Mouse (Mus musculus): ENCODE data around the gene Smcr8. TPM values are rescaled to one million over a fixed set of nuclear protein-coding genes. Genes with fewer than 3 reads are reported as not detected.

Gene Smcr8
- polyA plus RNA-seq, 1 experiment: 9.2 TPM

DNA sequence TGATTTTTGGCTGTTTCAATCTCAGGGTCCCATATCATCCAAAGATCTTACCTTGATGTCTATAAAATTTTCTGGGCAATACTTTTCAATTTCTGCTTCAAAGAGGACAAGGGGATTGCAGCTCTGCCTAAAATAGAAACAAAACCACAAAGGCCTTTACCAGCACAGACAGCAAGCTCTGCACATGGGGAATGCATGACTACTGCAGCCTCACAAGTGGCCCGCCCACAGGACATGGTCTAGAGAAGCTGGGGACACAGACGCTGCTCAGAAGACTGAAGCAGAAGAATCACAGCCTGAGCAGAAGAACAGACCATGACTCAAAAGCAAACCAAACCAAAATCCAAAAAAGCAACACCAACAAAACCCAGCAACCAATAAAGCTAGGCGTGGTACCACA is 15.6 kb upstream of the Smcr8 start:
- Histone ChIP-seq H3ac (ENCODE audit: control insufficient read depth, insufficient read length, low read depth) (no peak overlapping the region), H3K4me3 (ENCODE audit: insufficient read depth, poor library complexity, severe bottlenecking) (no peak overlapping the region), H3K79me3 (ENCODE audit: low read depth) (peaks cover 10% of the 10 kb centered on the region), H3K27me3 (ENCODE audit: control insufficient read depth, insufficient read depth, insufficient read length) (no peaks in the 10 kb centered on the region), H3K79me2 (ENCODE audit: control insufficient read depth, insufficient read depth) (peaks cover 28% of the 10 kb centered on the region), H3K36me3 (ENCODE audit: control insufficient read depth, insufficient read depth) (peaks cover 36% of the 10 kb centered on the region)
- TF ChIP-seq MYOG (IDR thresholded peaks at IDR 0.05; ENCODE audit: control insufficient read depth, extremely low read depth, insufficient read length) (no peak), USF1 (IDR thresholded peaks at IDR 0.05; ENCODE audit: low read depth) (no peak), MYOD1 (IDR thresholded peaks at IDR 0.05; ENCODE audit: control insufficient read depth, insufficient read length, low read depth) (no peak), CTCF (IDR thresholded peaks at IDR 0.05; ENCODE audit: control insufficient read depth, insufficient read depth, insufficient read length) (no peak), FOSL1 (IDR thresholded peaks at IDR 0.05; ENCODE audit: insufficient read depth, low read length, poor library complexity, severe bottlenecking) (no peak), MAX (IDR thresholded peaks at IDR 0.05) (no peak), CEBPB (IDR thresholded peaks at IDR 0.05; ENCODE audit: low read depth) (no peak)

DNA sequence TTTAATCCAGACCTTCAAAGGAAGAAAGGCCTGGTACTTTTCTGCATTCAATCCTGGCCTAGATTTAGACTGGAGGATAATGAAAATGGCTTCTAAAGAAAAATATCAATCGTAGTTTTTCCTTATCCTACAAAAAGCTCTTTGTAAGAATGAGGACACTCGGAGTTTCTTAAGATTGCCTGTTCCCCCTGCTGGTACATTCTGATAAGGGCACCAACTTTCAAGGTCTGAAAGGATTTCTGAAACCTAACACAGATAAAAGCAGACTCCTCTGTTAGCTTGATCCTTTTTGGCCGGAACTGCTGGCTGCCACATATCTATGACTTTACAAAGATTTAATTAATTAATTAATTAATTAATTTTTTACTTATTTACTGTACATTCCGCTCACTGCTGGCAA is 10.4 kb upstream of the Smcr8 start:
- Histone ChIP-seq H3K79me3 (ENCODE audit: low read depth) (peaks cover 20% of the 10 kb centered on the region), H3K27me3 (ENCODE audit: control insufficient read depth, insufficient read depth, insufficient read length) (no peaks in the 10 kb centered on the region), H3ac (ENCODE audit: control insufficient read depth, insufficient read length, low read depth) (no peak overlapping the region), H3K36me3 (ENCODE audit: control insufficient read depth, insufficient read depth) (peaks cover 15% of the 10 kb centered on the region), H3K4me3 (ENCODE audit: insufficient read depth, poor library complexity, severe bottlenecking) (no peak overlapping the region), H3K79me2 (ENCODE audit: control insufficient read depth, insufficient read depth) (peaks cover 65% of the 10 kb centered on the region)
- TF ChIP-seq MAX (IDR thresholded peaks at IDR 0.05) (no peak), CEBPB (IDR thresholded peaks at IDR 0.05; ENCODE audit: low read depth) (no peak), MYOD1 (IDR thresholded peaks at IDR 0.05; ENCODE audit: control insufficient read depth, insufficient read length, low read depth) (no peak)

DNA sequence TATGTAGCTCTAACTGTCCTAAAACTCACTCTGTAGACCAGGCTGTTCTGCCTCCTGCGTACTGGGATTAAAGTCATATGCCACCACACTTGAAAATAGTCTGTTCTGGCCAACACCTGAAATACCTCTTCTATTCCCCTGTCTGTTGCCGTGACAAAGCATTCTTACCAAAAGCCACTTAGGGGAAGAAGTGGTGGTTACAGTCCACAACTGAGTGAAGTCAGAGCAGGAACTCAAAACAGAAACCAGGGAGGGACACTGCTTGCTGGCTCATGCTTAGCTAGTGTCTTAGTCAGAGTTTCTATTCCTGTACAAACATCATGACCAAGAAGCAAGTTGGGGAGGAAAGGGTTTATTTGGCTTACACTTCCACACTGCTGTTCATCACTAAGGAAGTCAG is 8.0 kb upstream of the Smcr8 start:
- Histone ChIP-seq H3K4me3 (ENCODE audit: insufficient read depth, poor library complexity, severe bottlenecking) (no peak overlapping the region), H3K27me3 (ENCODE audit: control insufficient read depth, insufficient read depth, insufficient read length) (no peaks in the 10 kb centered on the region), H3K79me3 (ENCODE audit: low read depth) (peaks cover 32% of the 10 kb centered on the region), H3K36me3 (ENCODE audit: control insufficient read depth, insufficient read depth) (peaks cover 6% of the 10 kb centered on the region), H3ac (ENCODE audit: control insufficient read depth, insufficient read length, low read depth) (no peak overlapping the region), H3K79me2 (ENCODE audit: control insufficient read depth, insufficient read depth) (peaks cover 80% of the 10 kb centered on the region)
- no peak for TF ChIP-seq CEBPB (IDR thresholded peaks at IDR 0.05; ENCODE audit: low read depth)
- no peak for TF ChIP-seq MYOG (IDR thresholded peaks at IDR 0.05; ENCODE audit: control insufficient read depth, extremely low read depth, insufficient read length)
- TF ChIP-seq CTCF (IDR thresholded peaks at IDR 0.05; ENCODE audit: control insufficient read depth, insufficient read depth, insufficient read length): no peak
- no peak for TF ChIP-seq MYOD1 (IDR thresholded peaks at IDR 0.05; ENCODE audit: control insufficient read depth, insufficient read length, low read depth)
- TF ChIP-seq MAX (IDR thresholded peaks at IDR 0.05): no peak
- TF ChIP-seq FOSL1 (IDR thresholded peaks at IDR 0.05; ENCODE audit: insufficient read depth, low read length, poor library complexity, severe bottlenecking): no peak
- no peak for TF ChIP-seq USF1 (IDR thresholded peaks at IDR 0.05; ENCODE audit: low read depth)

DNA sequence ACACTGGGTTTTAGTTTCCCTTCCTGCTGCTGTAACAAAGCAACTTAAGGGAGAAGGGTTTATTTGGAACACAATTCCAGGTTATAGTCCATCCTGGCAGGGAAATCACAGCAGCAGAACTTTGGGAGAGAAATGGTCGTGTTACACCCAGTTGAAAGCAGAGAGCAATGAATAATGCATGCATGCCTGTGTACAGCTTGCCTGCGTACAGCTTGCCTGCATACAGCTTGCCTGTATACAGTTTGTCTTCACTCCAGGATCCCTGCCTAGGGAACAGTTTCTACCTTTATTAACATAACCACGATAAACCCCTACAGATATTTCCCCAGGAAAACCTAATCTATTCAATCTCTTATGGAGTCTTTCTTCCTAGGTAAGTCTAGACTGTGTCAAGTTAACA is 6.5 kb upstream of the Smcr8 start:
- TF ChIP-seq CTCF (IDR thresholded peaks at IDR 0.05; ENCODE audit: control insufficient read depth, insufficient read depth, insufficient read length) (no peak), MYOD1 (IDR thresholded peaks at IDR 0.05; ENCODE audit: control insufficient read depth, insufficient read length, low read depth) (no peak), MYOG (IDR thresholded peaks at IDR 0.05; ENCODE audit: control insufficient read depth, extremely low read depth, insufficient read length) (no peak)

DNA sequence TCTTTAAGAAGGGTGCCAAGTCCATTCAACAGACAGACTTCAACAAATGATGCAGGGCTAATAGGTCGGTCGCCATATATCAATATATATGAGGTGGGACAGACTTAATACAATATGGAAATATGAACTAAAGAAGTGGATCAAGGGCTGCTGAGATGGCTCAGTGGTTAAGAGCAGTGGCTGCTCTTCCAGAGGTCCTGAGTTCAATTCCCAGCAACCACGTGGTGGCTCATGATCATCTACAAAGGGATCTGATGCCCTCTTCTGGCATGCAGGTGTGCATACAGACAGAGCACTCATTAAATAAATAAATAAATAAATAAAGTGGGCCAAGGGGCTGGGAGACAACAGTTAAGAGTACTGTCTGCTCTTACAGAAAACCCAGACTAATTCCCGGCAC is 5.2 kb upstream of the Smcr8 start:
- no peak for TF ChIP-seq MAX (IDR thresholded peaks at IDR 0.05)
- no peak for TF ChIP-seq CEBPB (IDR thresholded peaks at IDR 0.05; ENCODE audit: low read depth)
- no peak for TF ChIP-seq CTCF (IDR thresholded peaks at IDR 0.05; ENCODE audit: control insufficient read depth, insufficient read depth, insufficient read length)
- TF ChIP-seq MYOG (IDR thresholded peaks at IDR 0.05; ENCODE audit: control insufficient read depth, extremely low read depth, insufficient read length): no peak
- no peak for TF ChIP-seq USF1 (IDR thresholded peaks at IDR 0.05; ENCODE audit: low read depth)
- TF ChIP-seq MYOD1 (IDR thresholded peaks at IDR 0.05; ENCODE audit: control insufficient read depth, insufficient read length, low read depth): no peak
- no peak for TF ChIP-seq FOSL1 (IDR thresholded peaks at IDR 0.05; ENCODE audit: insufficient read depth, low read length, poor library complexity, severe bottlenecking)
- H3K79me3 ChIP-seq (ENCODE audit: low read depth): peaks cover 40% of the 10 kb centered on the region
- H3K36me3 ChIP-seq (ENCODE audit: control insufficient read depth, insufficient read depth): no peaks in the 10 kb centered on the region
- H3K27me3 ChIP-seq (ENCODE audit: control insufficient read depth, insufficient read depth, insufficient read length): no peaks in the 10 kb centered on the region
- no peak overlapping the region for H3ac ChIP-seq (ENCODE audit: control insufficient read depth, insufficient read length, low read depth)
- no peak overlapping the region for H3K4me3 ChIP-seq (ENCODE audit: insufficient read depth, poor library complexity, severe bottlenecking)
- H3K79me2 ChIP-seq (ENCODE audit: control insufficient read depth, insufficient read depth): peaks cover 81% of the 10 kb centered on the region

More for the DNA sequence above, 6.5 kb upstream of the Smcr8 start:
- no peak overlapping the region for H3ac ChIP-seq (ENCODE audit: control insufficient read depth, insufficient read length, low read depth)
- peaks cover 6% of the 10 kb centered on the region for H3K36me3 ChIP-seq (ENCODE audit: control insufficient read depth, insufficient read depth)
- H3K79me3 ChIP-seq (ENCODE audit: low read depth): peaks cover 37% of the 10 kb centered on the region
- H3K4me3 ChIP-seq (ENCODE audit: insufficient read depth, poor library complexity, severe bottlenecking): no peak overlapping the region
- H3K79me2 ChIP-seq (ENCODE audit: control insufficient read depth, insufficient read depth): peaks cover 80% of the 10 kb centered on the region
- no peaks in the 10 kb centered on the region for H3K27me3 ChIP-seq (ENCODE audit: control insufficient read depth, insufficient read depth, insufficient read length)

DNA sequence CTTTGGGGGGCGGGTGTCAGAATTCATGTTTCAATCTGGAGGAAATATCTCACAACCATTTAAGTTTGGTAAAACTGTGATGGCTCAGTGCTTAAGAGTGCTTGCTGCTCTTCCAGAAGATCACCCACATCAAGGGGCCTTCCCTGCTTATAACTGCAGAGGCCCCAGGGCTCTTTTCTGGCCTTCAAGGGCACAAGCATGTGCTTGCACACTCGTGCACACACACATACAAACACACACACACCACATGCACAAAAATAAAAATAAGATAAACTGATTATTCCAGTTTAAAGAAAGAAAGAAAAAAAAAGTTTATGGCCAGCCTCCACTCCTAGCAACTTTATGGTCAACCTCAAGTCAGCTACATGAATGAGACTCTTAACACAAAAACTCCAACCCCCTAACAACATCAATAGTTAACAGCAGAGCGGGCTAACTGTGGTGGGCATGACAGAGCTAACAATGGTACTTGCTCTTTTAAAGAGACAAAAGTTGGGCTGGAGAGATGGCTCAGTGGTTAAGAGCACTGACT is 3.1 kb upstream of the Smcr8 start:
- Histone ChIP-seq H3K27me3 (ENCODE audit: control insufficient read depth, insufficient read depth, insufficient read length) (no peaks in the 10 kb centered on the region), H3K79me2 (ENCODE audit: control insufficient read depth, insufficient read depth) (peaks cover 90% of the 10 kb centered on the region), H3K36me3 (ENCODE audit: control insufficient read depth, insufficient read depth) (peaks cover 9% of the 10 kb centered on the region), H3ac (ENCODE audit: control insufficient read depth, insufficient read length, low read depth) (no peak overlapping the region), H3K4me3 (ENCODE audit: insufficient read depth, poor library complexity, severe bottlenecking) (no peak overlapping the region), H3K79me3 (ENCODE audit: low read depth) (peaks cover 55% of the 10 kb centered on the region)
- TF ChIP-seq FOSL1 (IDR thresholded peaks at IDR 0.05; ENCODE audit: insufficient read depth, low read length, poor library complexity, severe bottlenecking) (no peak), CEBPB (IDR thresholded peaks at IDR 0.05; ENCODE audit: low read depth) (no peak), MYOD1 (IDR thresholded peaks at IDR 0.05; ENCODE audit: control insufficient read depth, insufficient read length, low read depth) (no peak), MYOG (IDR thresholded peaks at IDR 0.05; ENCODE audit: control insufficient read depth, extremely low read depth, insufficient read length) (no peak), USF1 (IDR thresholded peaks at IDR 0.05; ENCODE audit: low read depth) (no peak), MAX (IDR thresholded peaks at IDR 0.05) (no peak), CTCF (IDR thresholded peaks at IDR 0.05; ENCODE audit: control insufficient read depth, insufficient read depth, insufficient read length) (no peak)

Measured in C2C12 (cell line).